ENCODE assay signal across 8 mouse cellular contexts in the genomic region with DNA sequence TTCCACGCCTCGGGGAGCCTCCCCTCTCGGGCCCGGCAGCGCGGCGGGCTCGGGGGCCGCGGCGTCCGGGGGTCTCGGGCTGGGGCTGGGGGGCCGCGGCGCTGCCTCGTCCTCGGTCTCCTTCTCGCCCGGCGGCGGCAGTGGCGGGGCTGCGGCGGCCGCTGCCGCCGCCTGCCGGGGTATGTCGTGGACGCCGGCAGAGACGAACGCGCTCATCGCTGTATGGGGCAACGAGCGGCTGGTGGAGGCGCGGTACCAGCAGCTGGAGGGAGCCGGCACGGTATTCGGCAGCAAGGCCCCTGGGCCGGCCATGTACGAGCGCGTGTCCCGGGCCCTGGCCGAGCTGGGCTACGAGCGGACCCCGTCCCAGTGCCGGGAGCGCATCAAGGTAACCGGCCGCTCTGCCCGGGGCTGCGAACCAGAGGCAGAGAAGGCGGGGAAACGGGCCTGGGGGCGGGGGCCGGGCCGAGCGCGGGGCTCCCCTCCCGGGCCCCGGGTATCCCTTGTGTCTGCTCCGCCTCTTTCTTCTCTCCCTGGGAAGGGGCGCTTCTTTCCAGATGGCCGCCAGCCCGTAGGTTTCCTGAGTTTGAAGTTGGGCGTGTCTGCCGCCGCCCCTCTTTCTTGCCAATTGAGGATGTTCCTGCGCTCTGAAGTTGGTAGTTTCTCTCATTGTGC. TPM values are rescaled to one million over a fixed set of nuclear protein-coding genes. Genes with fewer than 3 reads are reported as not detected.
DNase-seq lines count a peak whose midpoint lies in the region; ATAC-seq and TF ChIP-seq lines count a peak whose summit lies in the region.

No protein-coding gene starts in this region.

- H3K9ac ChIP-seq in heart, embryonic 12.5 days: peak overlapping the region; percentile 99
- H3K9ac ChIP-seq in kidney, embryonic 16.5 days (replicated peaks; ENCODE audit: low read length): peak overlapping the region; percentile 95
- peak overlapping the region; percentile 90 for H3K9ac ChIP-seq in liver, postnatal 0 days (replicated peaks)
- peak overlapping the region; percentile 96 for H3K9ac ChIP-seq in neural tube, embryonic 13.5 days

- peaks cover 12% of the 10 kb centered on the region for H3K4me1 ChIP-seq in bone marrow macrophage, adult 2 months (ENCODE audit: control insufficient read depth, insufficient read depth, low read length)
- peaks cover 4% of the 10 kb centered on the region for H3K4me1 ChIP-seq in embryonic fibroblast, embryonic 13.5 days (ENCODE audit: control insufficient read depth, insufficient read depth, low read length)
- peaks cover 15% of the 10 kb centered on the region for H3K4me1 ChIP-seq in heart, embryonic 12.5 days (replicated peaks)
- H3K4me1 ChIP-seq in kidney, embryonic 16.5 days (ENCODE audit: insufficient read depth, low read length): peaks cover 19% of the 10 kb centered on the region
- peaks cover 14% of the 10 kb centered on the region for H3K4me1 ChIP-seq in liver, postnatal 0 days (ENCODE audit: insufficient read depth)
- H3K4me1 ChIP-seq in neural tube, embryonic 13.5 days (replicated peaks): peaks cover 28% of the 10 kb centered on the region

- TF ChIP-seq EP300 in liver, postnatal 0 days (IDR thresholded peaks at IDR 0.05; ENCODE audit: low read depth): no peak

- peak overlapping the region; percentile 93 for H3K27ac ChIP-seq in bone marrow macrophage, adult 2 months (ENCODE audit: insufficient read depth, low read depth, low read length)
- peak overlapping the region; percentile 88; the same call in 1 of the 2 replicates for H3K27ac ChIP-seq in embryonic fibroblast, embryonic 13.5 days (ENCODE audit: insufficient read depth, low read length)
- H3K27ac ChIP-seq in heart, embryonic 12.5 days (ENCODE audit: poor library complexity, severe bottlenecking): peak overlapping the region; percentile 98
- H3K27ac ChIP-seq in kidney, embryonic 16.5 days (ENCODE audit: low read length): peak overlapping the region; percentile 99
- H3K27ac ChIP-seq in liver, postnatal 0 days (ENCODE audit: low read depth): peak overlapping the region; percentile 99
- H3K27ac ChIP-seq in neural tube, embryonic 13.5 days (replicated peaks): peak overlapping the region; percentile 99

- ATAC-seq in CD4-positive, CD25-positive, alpha-beta regulatory T cell, adult 4 months: peak; percentile 22
- ATAC-seq in heart, embryonic 12.5 days (ENCODE audit: insufficient number of reproducible peaks, low FRiP score): peak; percentile 75
- ATAC-seq in kidney, embryonic 16.5 days (ENCODE audit: low FRiP score, low TSS enrichment): peak; percentile 76
- ATAC-seq in liver, postnatal 0 days: peak; percentile 59
- peak; percentile 81 for ATAC-seq in neural tube, embryonic 13.5 days (ENCODE audit: low read depth)

- TF ChIP-seq CTCF in bone marrow macrophage, adult 2 months (IDR thresholded peaks at IDR 0.05; ENCODE audit: low read depth, low read length): no peak
- TF ChIP-seq CTCF in embryonic fibroblast, embryonic 13.5 days (IDR thresholded peaks at IDR 0.05; ENCODE audit: borderline replicate concordance, insufficient read depth, low read length): no peak
- no peak for TF ChIP-seq CTCF in liver, postnatal 0 days (IDR thresholded peaks at IDR 0.05; ENCODE audit: low read depth)

- DNase-seq in liver, postnatal 0 days: peak; percentile 59
- peak; percentile 72 for DNase-seq in testis, postnatal 10 days (ENCODE audit: low spot score)

- under 1% methylated on average over 72 of the region's 75 CpGs for WGBS in heart, embryonic 12.5 days
- 1% methylated on average over 41 of the region's 75 CpGs for WGBS in kidney, embryonic 16.5 days
- WGBS in liver, postnatal 0 days (ENCODE audit: insufficient replicate concordance): 1% methylated on average over 39 of the region's 75 CpGs
- under 1% methylated on average over 75 of the region's 75 CpGs for WGBS in neural tube, embryonic 13.5 days

- TF ChIP-seq POLR2A in bone marrow macrophage, adult 2 months (IDR thresholded peaks at IDR 0.05; ENCODE audit: borderline replicate concordance, low read depth, low read length): no peak
- no peak for TF ChIP-seq POLR2A in embryonic fibroblast, embryonic 13.5 days (IDR thresholded peaks at IDR 0.05; ENCODE audit: low read depth, low read length)

- peak overlapping the region; percentile 75 for H3K4me3 ChIP-seq in bone marrow macrophage, adult 2 months (ENCODE audit: insufficient read depth, low read length)
- H3K4me3 ChIP-seq in embryonic fibroblast, embryonic 13.5 days (ENCODE audit: insufficient read depth, low read length): peak overlapping the region; percentile 60
- H3K4me3 ChIP-seq in heart, embryonic 12.5 days: peak overlapping the region; percentile 99
- peak overlapping the region; percentile 97 for H3K4me3 ChIP-seq in kidney, embryonic 16.5 days (ENCODE audit: low read length)
- peak overlapping the region; percentile 96 for H3K4me3 ChIP-seq in liver, postnatal 0 days (ENCODE audit: low read depth, low read length)
- H3K4me3 ChIP-seq in neural tube, embryonic 13.5 days: peak overlapping the region; percentile 96

- peaks cover 5% of the 10 kb centered on the region for H3K36me3 ChIP-seq in heart, embryonic 12.5 days
- H3K36me3 ChIP-seq in kidney, embryonic 16.5 days (ENCODE audit: insufficient read depth, low read length): peaks cover 5% of the 10 kb centered on the region; the same call in 1 of the 2 replicates
- no peaks in the 10 kb centered on the region for H3K36me3 ChIP-seq in liver, postnatal 0 days (replicated peaks; ENCODE audit: insufficient read depth, low read length)
- peaks cover 4% of the 10 kb centered on the region; the same call in 1 of the 2 replicates for H3K36me3 ChIP-seq in neural tube, embryonic 13.5 days

- peak overlapping the region; percentile 97 for H3K4me2 ChIP-seq in heart, embryonic 12.5 days
- H3K4me2 ChIP-seq in kidney, embryonic 16.5 days (replicated peaks; ENCODE audit: low read depth, low read length): peak overlapping the region; percentile 73
- peak overlapping the region; percentile 98 for H3K4me2 ChIP-seq in liver, postnatal 0 days (ENCODE audit: low read depth, low read length)
- peak overlapping the region; percentile 86 for H3K4me2 ChIP-seq in neural tube, embryonic 13.5 days

- no peaks in the 10 kb centered on the region for H3K27me3 ChIP-seq in heart, embryonic 12.5 days (replicated peaks)
- H3K27me3 ChIP-seq in kidney, embryonic 16.5 days (ENCODE audit: insufficient read depth, low read length): no peaks in the 10 kb centered on the region
- no peaks in the 10 kb centered on the region for H3K27me3 ChIP-seq in liver, postnatal 0 days (ENCODE audit: insufficient read depth, low read length)
- no peaks in the 10 kb centered on the region for H3K27me3 ChIP-seq in neural tube, embryonic 13.5 days

- peaks cover 3% of the 10 kb centered on the region; the same call in 1 of the 2 replicates for H3K9me3 ChIP-seq in heart, embryonic 12.5 days (replicated peaks)
- H3K9me3 ChIP-seq in kidney, embryonic 16.5 days (ENCODE audit: low read length): no peaks in the 10 kb centered on the region
- H3K9me3 ChIP-seq in liver, postnatal 0 days (ENCODE audit: low read length): no peaks in the 10 kb centered on the region
- no peaks in the 10 kb centered on the region for H3K9me3 ChIP-seq in neural tube, embryonic 13.5 days

RNA-seq across cellular contexts. Expression of a gene that starts 0.5 kb away (rescaled TPM):
- polyA plus RNA-seq in CD4-positive, CD25-positive, alpha-beta regulatory T cell, adult 4 months (2017; shearing (Covaris generic)): 10 to 100 TPM in 1 of 2 experiments, 1 to 10 TPM in 1; 8.3 to 13.7 TPM
- polyA plus RNA-seq in bone marrow macrophage, adult 2 months (2012; ENCODE audit: insufficient read depth, insufficient read length, missing spikeins): 23.5 and 27.3 TPM in 2 replicates
- 22.0 and 32.3 TPM in 2 replicates for polyA plus RNA-seq in embryonic fibroblast, embryonic 13.5 days (2011; ENCODE audit: insufficient read length, low read depth, missing spikeins)
- polyA plus RNA-seq in heart, embryonic 12.5 days (2016; fragmentation: Nextera tagmentation; extraction: Ambion mirVana): 21.7 and 28.2 TPM in 2 replicates
- 18.1 and 20.0 TPM in 2 replicates for polyA plus RNA-seq in kidney, embryonic 16.5 days (2015; fragmentation: Nextera tagmentation; extraction: Ambion mirVana)
- polyA plus RNA-seq in liver, postnatal 0 days (2015; fragmentation: Nextera tagmentation; extraction: Ambion mirVana): 3.0 and 3.3 TPM in 2 replicates
- 33.4 and 33.7 TPM in 2 replicates for polyA plus RNA-seq in neural tube, embryonic 13.5 days (2015; fragmentation: Nextera tagmentation; extraction: Ambion mirVana)

RNA-seq across cellular contexts. Expression of a gene that starts 38.3 kb away (rescaled TPM):
- polyA plus RNA-seq in CD4-positive, CD25-positive, alpha-beta regulatory T cell, adult 4 months (2017; shearing (Covaris generic)): not detected
- 0.97 TPM in 1 of 2 replicates, not detected in the other for polyA plus RNA-seq in bone marrow macrophage, adult 2 months (2012; ENCODE audit: insufficient read depth, insufficient read length, missing spikeins)
- 0.28 and 0.62 TPM in 2 replicates for polyA plus RNA-seq in embryonic fibroblast, embryonic 13.5 days (2011; ENCODE audit: insufficient read length, low read depth, missing spikeins)
- 54.6 and 59.8 TPM in 2 replicates for polyA plus RNA-seq in heart, embryonic 12.5 days (2016; fragmentation: Nextera tagmentation; extraction: Ambion mirVana)
- 87.0 and 96.5 TPM in 2 replicates for polyA plus RNA-seq in kidney, embryonic 16.5 days (2015; fragmentation: Nextera tagmentation; extraction: Ambion mirVana)
- polyA plus RNA-seq in liver, postnatal 0 days (2015; fragmentation: Nextera tagmentation; extraction: Ambion mirVana): 16.2 and 18.2 TPM in 2 replicates
- 41.5 and 42.5 TPM in 2 replicates for polyA plus RNA-seq in neural tube, embryonic 13.5 days (2015; fragmentation: Nextera tagmentation; extraction: Ambion mirVana)

RNA-seq across cellular contexts. Expression of a gene that starts 49.5 kb away (rescaled TPM):
- not detected for polyA plus RNA-seq in CD4-positive, CD25-positive, alpha-beta regulatory T cell, adult 4 months (2017; shearing (Covaris generic))
- not detected in 2 replicates for polyA plus RNA-seq in bone marrow macrophage, adult 2 months (2012; ENCODE audit: insufficient read depth, insufficient read length, missing spikeins)
- polyA plus RNA-seq in embryonic fibroblast, embryonic 13.5 days (2011; ENCODE audit: insufficient read length, low read depth, missing spikeins): not detected in 2 replicates
- 1.6 and 1.9 TPM in 2 replicates for polyA plus RNA-seq in heart, embryonic 12.5 days (2016; fragmentation: Nextera tagmentation; extraction: Ambion mirVana)
- polyA plus RNA-seq in kidney, embryonic 16.5 days (2015; fragmentation: Nextera tagmentation; extraction: Ambion mirVana): 2.4 and 2.8 TPM in 2 replicates
- 0.88 and 1.3 TPM in 2 replicates for polyA plus RNA-seq in liver, postnatal 0 days (2015; fragmentation: Nextera tagmentation; extraction: Ambion mirVana)
- 1.1 and 2.1 TPM in 2 replicates for polyA plus RNA-seq in neural tube, embryonic 13.5 days (2015; fragmentation: Nextera tagmentation; extraction: Ambion mirVana)

RNA-seq across cellular contexts. Expression of a gene that starts 56.5 kb away (rescaled TPM):
- polyA plus RNA-seq in CD4-positive, CD25-positive, alpha-beta regulatory T cell, adult 4 months (2017; shearing (Covaris generic)): not detected
- not detected in 2 replicates for polyA plus RNA-seq in bone marrow macrophage, adult 2 months (2012; ENCODE audit: insufficient read depth, insufficient read length, missing spikeins)
- polyA plus RNA-seq in embryonic fibroblast, embryonic 13.5 days (2011; ENCODE audit: insufficient read length, low read depth, missing spikeins): 0.56 and 0.77 TPM in 2 replicates
- 0.10 and 0.20 TPM in 2 replicates for polyA plus RNA-seq in heart, embryonic 12.5 days (2016; fragmentation: Nextera tagmentation; extraction: Ambion mirVana)
- polyA plus RNA-seq in kidney, embryonic 16.5 days (2015; fragmentation: Nextera tagmentation; extraction: Ambion mirVana): 0.29 and 0.35 TPM in 2 replicates
- polyA plus RNA-seq in liver, postnatal 0 days (2015; fragmentation: Nextera tagmentation; extraction: Ambion mirVana): 0.05 and 0.06 TPM in 2 replicates
- polyA plus RNA-seq in neural tube, embryonic 13.5 days (2015; fragmentation: Nextera tagmentation; extraction: Ambion mirVana): 63.2 and 65.0 TPM in 2 replicates

Comparison
In these comparisons a context has a peak if more than half of its experiments do, and no peak if none do; other contexts are left out.
1. Peak in every context shown above with its lines: DNase-seq, ATAC-seq, H3K4me3 ChIP-seq and H3K27ac ChIP-seq.
2. ATAC-seq: peak in every context shown above with its lines; median percentile 81 in neural tube, embryonic 13.5 days; 76 in kidney, embryonic 16.5 days; 75 in heart, embryonic 12.5 days; 59 in liver, postnatal 0 days; 22 in CD4-positive, CD25-positive, alpha-beta regulatory T cell, adult 4 months.